Mouse (Mus musculus): ENCODE data around the gene Grb2.

GRCm38 (mm10) chr11:115676738-115677137, 31.7 kb downstream of the Grb2 start:
- TF ChIP-seq CTCF (IDR thresholded peaks at IDR 0.05; ENCODE audit: low read depth) (no peak), EP300 (IDR thresholded peaks at IDR 0.05; ENCODE audit: low read depth) (no peak)

Measured in liver, postnatal 0 days (tissue).